Mouse (Mus musculus): ENCODE measurements at regions not wholly inside any gene's neighbourhood (a gene's known extent, or its start where the extent isn't known, plus 50 kb on each side); places are given as distances from the start of the nearest gene placed in this dataset.

DNA sequence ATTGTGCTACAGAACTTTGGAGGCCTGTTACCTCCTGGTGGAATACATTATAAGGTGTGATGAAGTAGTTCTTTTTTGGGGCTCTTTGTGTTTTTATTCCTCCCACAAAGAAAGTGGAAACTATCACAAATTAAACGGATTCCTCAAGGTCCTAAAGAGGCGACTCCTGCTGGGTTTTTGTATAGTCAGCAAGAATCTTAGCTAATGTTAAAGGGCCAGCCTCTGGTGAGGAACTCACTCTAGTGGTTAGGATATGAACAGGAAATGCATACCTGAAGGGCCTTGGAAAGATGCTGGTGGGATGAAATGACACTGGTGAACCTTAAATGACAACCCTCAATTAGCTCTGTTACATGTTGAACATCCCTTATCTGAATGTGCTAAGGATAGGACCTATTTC lies 120.3 kb upstream of the Klf7 start:
- Histone ChIP-seq H3K4me1 (replicated peaks) (no peaks in the 10 kb centered on the region), H3K36me3 (no peaks in the 10 kb centered on the region), H3K4me2 (no peak overlapping the region), H3K9me3 (replicated peaks) (peaks cover 3% of the 10 kb centered on the region; the same call in 1 of the 2 replicates), H3K9ac (no peak overlapping the region), H3K27me3 (replicated peaks) (no peaks in the 10 kb centered on the region), H3K4me3 (no peak overlapping the region), H3K27ac (ENCODE audit: poor library complexity, severe bottlenecking) (no peak overlapping the region)
- 56% methylated on average over 2 of the region's 2 CpGs for WGBS
- ATAC-seq (ENCODE audit: insufficient number of reproducible peaks, low FRiP score) = no peak

GRCm38 (mm10) chr1:64229654-64230053 lies 107.6 kb upstream of the Klf7 start:
- Histone ChIP-seq H3K27ac (ENCODE audit: poor library complexity, severe bottlenecking) (no peak overlapping the region), H3K9me3 (replicated peaks) (no peaks in the 10 kb centered on the region), H3K36me3 (no peaks in the 10 kb centered on the region), H3K27me3 (replicated peaks) (no peaks in the 10 kb centered on the region), H3K4me2 (no peak overlapping the region), H3K4me1 (replicated peaks) (peaks cover 13% of the 10 kb centered on the region; the same call in 1 of the 2 replicates), H3K4me3 (no peak overlapping the region), H3K9ac (no peak overlapping the region)
- WGBS = 67% methylated on average over 1 of the region's 1 CpGs
- ATAC-seq (ENCODE audit: insufficient number of reproducible peaks, low FRiP score) = no peak

- Histone ChIP-seq H3K9ac (no peak overlapping the region), H3K27me3 (replicated peaks) (no peaks in the 10 kb centered on the region), H3K27ac (ENCODE audit: poor library complexity, severe bottlenecking) (peak overlapping the region; percentile 0; the same call in 1 of the 2 replicates), H3K36me3 (no peaks in the 10 kb centered on the region), H3K4me2 (peak overlapping the region; percentile 35), H3K9me3 (replicated peaks) (no peaks in the 10 kb centered on the region), H3K4me3 (no peak overlapping the region), H3K4me1 (replicated peaks) (peaks cover 30% of the 10 kb centered on the region)
- 36% methylated on average over 16 of the region's 16 CpGs for WGBS
- peak; percentile 40; the same call in 1 of the 2 replicates for ATAC-seq (ENCODE audit: insufficient number of reproducible peaks, low FRiP score)
Observed at GRCm38 (mm10) chr1:64226001-64226918, 104.2 kb upstream of the Klf7 start.

- no peaks in the 10 kb centered on the region for H3K36me3 ChIP-seq
- H3K27me3 ChIP-seq (replicated peaks) = no peaks in the 10 kb centered on the region
- 68% methylated on average over 19 of the region's 19 CpGs for WGBS
- peaks cover 30% of the 10 kb centered on the region for H3K4me1 ChIP-seq (replicated peaks)
- no peak overlapping the region for H3K4me2 ChIP-seq
- no peak for ATAC-seq (ENCODE audit: insufficient number of reproducible peaks, low FRiP score)
- no peak overlapping the region for H3K4me3 ChIP-seq
- no peak overlapping the region for H3K9ac ChIP-seq
- H3K9me3 ChIP-seq (replicated peaks) = no peaks in the 10 kb centered on the region
- H3K27ac ChIP-seq (ENCODE audit: poor library complexity, severe bottlenecking) = peak overlapping the region; percentile 7; the same call in 1 of the 2 replicates
Observed at GRCm38 (mm10) chr1:64223779-64224687, 102.0 kb upstream of the Klf7 start.

- no peak overlapping the region for H3K27ac ChIP-seq (ENCODE audit: poor library complexity, severe bottlenecking)
- WGBS = 46% methylated on average over 2 of the region's 2 CpGs
- H3K4me2 ChIP-seq = no peak overlapping the region
- peaks cover 30% of the 10 kb centered on the region for H3K4me1 ChIP-seq (replicated peaks)
- H3K27me3 ChIP-seq (replicated peaks) = no peaks in the 10 kb centered on the region
- no peak overlapping the region for H3K9ac ChIP-seq
- ATAC-seq (ENCODE audit: insufficient number of reproducible peaks, low FRiP score) = no peak
- H3K9me3 ChIP-seq (replicated peaks) = no peaks in the 10 kb centered on the region
- no peak overlapping the region for H3K4me3 ChIP-seq
- no peaks in the 10 kb centered on the region for H3K36me3 ChIP-seq
Observed at GRCm38 (mm10) chr1:64222475-64222874, 100.4 kb upstream of the Klf7 start.

DNA sequence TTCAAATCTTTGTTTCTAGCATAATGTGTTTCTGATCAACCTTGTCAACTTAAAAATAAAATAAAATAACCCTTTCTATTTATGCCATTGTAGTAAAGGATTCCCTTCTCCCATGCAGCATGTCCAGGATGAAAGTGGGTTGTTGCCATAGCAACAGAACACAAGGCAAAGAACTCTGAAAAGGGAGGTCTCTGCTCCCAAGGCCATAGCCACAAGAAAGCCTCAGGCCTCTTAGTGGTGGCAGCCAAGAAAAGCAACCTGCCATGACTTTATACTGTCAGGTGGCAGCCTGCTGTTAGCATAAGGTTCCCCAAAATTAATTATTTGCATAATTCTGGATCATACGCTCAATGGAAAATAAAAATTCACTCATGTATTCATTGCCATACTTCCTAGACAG lies 98.4 kb upstream of the Klf7 start:
- no peak overlapping the region for H3K27ac ChIP-seq (ENCODE audit: poor library complexity, severe bottlenecking)
- H3K4me1 ChIP-seq (replicated peaks) = peaks cover 17% of the 10 kb centered on the region
- no peak overlapping the region for H3K4me2 ChIP-seq
- H3K9me3 ChIP-seq (replicated peaks) = no peaks in the 10 kb centered on the region
- no peaks in the 10 kb centered on the region for H3K36me3 ChIP-seq
- 96% methylated on average over 1 of the region's 1 CpGs for WGBS
- no peak overlapping the region for H3K9ac ChIP-seq
- H3K4me3 ChIP-seq = no peak overlapping the region
- no peak for ATAC-seq (ENCODE audit: insufficient number of reproducible peaks, low FRiP score)
- no peaks in the 10 kb centered on the region for H3K27me3 ChIP-seq (replicated peaks)

GRCm38 (mm10) chr1:64220040-64220439 lies 98.0 kb upstream of the Klf7 start:
- no peak overlapping the region for H3K4me2 ChIP-seq
- no peaks in the 10 kb centered on the region for H3K27me3 ChIP-seq (replicated peaks)
- no peak for ATAC-seq (ENCODE audit: insufficient number of reproducible peaks, low FRiP score)
- no peaks in the 10 kb centered on the region for H3K36me3 ChIP-seq
- 78% methylated on average over 5 of the region's 5 CpGs for WGBS
- H3K4me1 ChIP-seq (replicated peaks) = peaks cover 17% of the 10 kb centered on the region
- no peak overlapping the region for H3K9ac ChIP-seq
- no peak overlapping the region for H3K4me3 ChIP-seq
- no peak overlapping the region for H3K27ac ChIP-seq (ENCODE audit: poor library complexity, severe bottlenecking)
- no peaks in the 10 kb centered on the region for H3K9me3 ChIP-seq (replicated peaks)

- no peak for ATAC-seq (ENCODE audit: insufficient number of reproducible peaks, low FRiP score)
- WGBS = 72% methylated on average over 4 of the region's 4 CpGs
- no peaks in the 10 kb centered on the region for H3K36me3 ChIP-seq
- no peak overlapping the region for H3K27ac ChIP-seq (ENCODE audit: poor library complexity, severe bottlenecking)
- no peaks in the 10 kb centered on the region for H3K4me1 ChIP-seq (replicated peaks)
- no peak overlapping the region for H3K4me3 ChIP-seq
- H3K9me3 ChIP-seq (replicated peaks) = no peaks in the 10 kb centered on the region
- H3K27me3 ChIP-seq (replicated peaks) = no peaks in the 10 kb centered on the region
- no peak overlapping the region for H3K4me2 ChIP-seq
- no peak overlapping the region for H3K9ac ChIP-seq
Observed at GRCm38 (mm10) chr1:64215646-64216045, 93.6 kb upstream of the Klf7 start.

- no peak overlapping the region for H3K27ac ChIP-seq (ENCODE audit: poor library complexity, severe bottlenecking)
- no peaks in the 10 kb centered on the region for H3K4me1 ChIP-seq (replicated peaks)
- no peak overlapping the region for H3K9ac ChIP-seq
- no peaks in the 10 kb centered on the region for H3K27me3 ChIP-seq (replicated peaks)
- no peak overlapping the region for H3K4me3 ChIP-seq
- no peak for ATAC-seq (ENCODE audit: insufficient number of reproducible peaks, low FRiP score)
- WGBS = 61% methylated on average over 1 of the region's 1 CpGs
- H3K36me3 ChIP-seq = no peaks in the 10 kb centered on the region
- no peak overlapping the region for H3K4me2 ChIP-seq
- H3K9me3 ChIP-seq (replicated peaks) = peaks cover 4% of the 10 kb centered on the region; the same call in 1 of the 2 replicates
Observed at GRCm38 (mm10) chr1:64209131-64209530, 87.0 kb upstream of the Klf7 start.

DNA sequence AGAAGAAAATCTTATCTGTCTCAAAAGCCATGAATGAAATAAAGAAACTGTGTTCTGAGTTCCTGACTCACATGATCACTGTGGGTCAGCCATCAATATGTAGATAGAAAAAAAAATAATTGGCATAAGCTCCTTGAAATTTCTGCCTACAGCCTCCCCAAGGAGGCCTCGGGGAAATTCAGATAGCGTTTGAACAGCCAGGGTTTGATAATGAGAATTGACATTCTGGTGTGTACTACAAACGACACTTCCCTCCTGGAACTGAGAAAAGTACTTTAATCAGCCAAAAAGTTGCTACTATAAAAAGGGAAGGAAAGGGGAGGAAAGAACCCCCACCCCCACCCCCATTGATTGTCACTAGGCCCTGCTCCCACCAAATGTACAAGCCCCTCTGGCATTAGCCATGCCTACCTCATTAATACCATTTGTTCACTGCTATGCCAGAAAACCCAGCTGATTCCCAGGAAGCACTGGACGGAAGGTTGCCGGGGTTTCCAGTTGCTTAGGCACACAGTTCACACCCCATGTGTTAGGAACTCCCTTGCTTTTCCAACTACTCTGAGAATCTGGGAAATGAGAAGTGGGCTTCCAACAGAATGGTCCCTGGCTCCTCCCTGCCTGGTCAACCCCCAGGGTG lies 78.4 kb upstream of the Klf7 start:
- 41% methylated on average over 5 of the region's 5 CpGs for WGBS
- no peak overlapping the region for H3K9ac ChIP-seq
- no peaks in the 10 kb centered on the region for H3K27me3 ChIP-seq (replicated peaks)

GRCm38 (mm10) chr1:64198781-64199180 lies 76.7 kb upstream of the Klf7 start:
- no peak for ATAC-seq (ENCODE audit: insufficient number of reproducible peaks, low FRiP score)
- Histone ChIP-seq H3K27me3 (replicated peaks) (no peaks in the 10 kb centered on the region), H3K27ac (ENCODE audit: poor library complexity, severe bottlenecking) (no peak overlapping the region), H3K36me3 (no peaks in the 10 kb centered on the region), H3K4me2 (no peak overlapping the region), H3K4me3 (no peak overlapping the region), H3K9me3 (replicated peaks) (no peaks in the 10 kb centered on the region), H3K4me1 (replicated peaks) (peaks cover 20% of the 10 kb centered on the region), H3K9ac (no peak overlapping the region)
- WGBS = 89% methylated on average over 5 of the region's 5 CpGs

More for the DNA sequence above, 78.4 kb upstream of the Klf7 start:
- Histone ChIP-seq H3K4me1 (replicated peaks) (peaks cover 14% of the 10 kb centered on the region), H3K4me2 (no peak overlapping the region), H3K4me3 (no peak overlapping the region), H3K9me3 (replicated peaks) (peaks cover 4% of the 10 kb centered on the region; the same call in 1 of the 2 replicates), H3K27ac (ENCODE audit: poor library complexity, severe bottlenecking) (no peak overlapping the region), H3K36me3 (no peaks in the 10 kb centered on the region)
- ATAC-seq (ENCODE audit: insufficient number of reproducible peaks, low FRiP score) = no peak

Data from heart, embryonic 12.5 days (tissue).